Mouse (Mus musculus) hindbrain, embryonic 13.5 days (tissue): ENCODE results near the gene Fcna. TPM values are rescaled to one million over a fixed set of nuclear protein-coding genes. Genes with fewer than 3 reads are reported as not detected.

ENCODE experiments used
- ATAC-seq: fragments of 200-750 bp; cut with Nextera tagmentation; 2 replicates; pipeline ENCODE4 v1.8.0; 2017; ENCODE audit warnings: moderate TSS enrichment; ENCODE audit not compliant: low FRiP score
- H3K27ac ChIP-seq: fragments of 300-500 bp; sonication (generic); 2 replicates; pipeline ENCODE4 v1.5.1; 2015; ENCODE audit warnings: inconsistent platforms, mild to moderate bottlenecking, moderate library complexity
- H3K27me3 ChIP-seq: fragments of 300-500 bp; sonication (generic); 2 replicates; pipeline ENCODE4 v1.6.1; 2015; ENCODE audit warnings: mild to moderate bottlenecking, inconsistent platforms
- H3K36me3 ChIP-seq: fragments of 300-500 bp; sonication (generic); 2 replicates; pipeline ENCODE4 v1.6.1; 2015; ENCODE audit warnings: mild to moderate bottlenecking, inconsistent platforms
- H3K4me1 ChIP-seq: fragments of 300-500 bp; sonication (generic); replicated peaks from 2 replicates; pipeline ENCODE4 v1.6.1; 2015; ENCODE audit warnings: inconsistent platforms
- H3K4me2 ChIP-seq: fragments of 300-500 bp; sonication (generic); 2 replicates; pipeline ENCODE4 v1.6.1; 2015; ENCODE audit warnings: inconsistent platforms, mild to moderate bottlenecking, moderate library complexity
- H3K4me3 ChIP-seq: fragments of 300-500 bp; sonication (generic); 2 replicates; pipeline ENCODE4 v1.5.1; 2015; ENCODE audit warnings: mild to moderate bottlenecking, inconsistent platforms
- H3K9ac ChIP-seq: fragments of 300-500 bp; sonication (generic); 2 replicates; pipeline ENCODE4 v1.6.1; 2015; ENCODE audit warnings: mild to moderate bottlenecking, inconsistent platforms
- H3K9me3 ChIP-seq: fragments of 300-500 bp; sonication (generic); 2 replicates; pipeline ENCODE4 v1.6.1; 2016; ENCODE audit warnings: inconsistent platforms
- WGBS: fragments of 180-500 bp; shearing (Covaris S2); methylation state at CpG from one replicate; pipeline ENCODE4 v1.1.7; 2015; 5-methylcytosine and 5-hydroxymethylcytosine counted together
- polyA plus RNA-seq: library from polyadenylated mRNA; unstranded; fragments of >200 nt; fragmentation: Nextera tagmentation; extraction: Ambion mirVana; gene quantifications from 2 replicates; pipeline ENCODE4 v1.2.1, GENCODE M21; 2015

The Fcna gene
- polyA plus RNA-seq: 2.5 and 3.3 TPM in 2 replicates

GRCm38 (mm10) chr2:25627811-25628210 is at the start of gene Fcna:
Fcna (minus strand) TSS chr2:25628030.
- Histone ChIP-seq H3K9ac (no peak within 1 kb of the TSS), H3K9me3 (no peaks in the 10 kb centered on the region), H3K4me3 (no peak within 1 kb of the TSS), H3K4me1 (no peaks in the 10 kb centered on the region), H3K27me3 (0 out of 2 replicates have a peak, but pooled peaks cover 7% of the 10 kb centered on the region), H3K27ac (no peak within 1 kb of the TSS), H3K36me3 (no peaks in the 10 kb centered on the region), H3K4me2 (no peak within 1 kb of the TSS)
- no peak for ATAC-seq
- WGBS: 84% methylated on average over 6 of the region's 6 CpGs

GRCm38 (mm10) chr2:25676486-25676885 is 48.7 kb upstream of the Fcna start, which contains the start of gene Lcn6:
Lcn6 (plus strand) TSS chr2:25676786.
- 96% methylated on average over 3 of the region's 3 CpGs for WGBS
- H3K9ac ChIP-seq: no peak within 1 kb of the TSS
- no peak within 1 kb of the TSS for H3K27ac ChIP-seq
- no peak for ATAC-seq
- H3K4me2 ChIP-seq: no peak within 1 kb of the TSS
- no peaks in the 10 kb centered on the region for H3K9me3 ChIP-seq
- no peaks in the 10 kb centered on the region for H3K4me1 ChIP-seq
- H3K4me3 ChIP-seq: no peak within 1 kb of the TSS
- no peaks in the 10 kb centered on the region for H3K36me3 ChIP-seq
- no peaks in the 10 kb centered on the region for H3K27me3 ChIP-seq

GRCm38 (mm10) chr2:25666516-25666915 is 38.7 kb upstream of the Fcna start:
- Histone ChIP-seq H3K36me3 (no peaks in the 10 kb centered on the region), H3K9ac (no peak overlapping the region), H3K4me2 (no peak overlapping the region), H3K27me3 (no peaks in the 10 kb centered on the region), H3K9me3 (no peaks in the 10 kb centered on the region), H3K4me1 (no peaks in the 10 kb centered on the region), H3K4me3 (no peak overlapping the region), H3K27ac (no peak overlapping the region)
- WGBS: 74% methylated on average over 1 of the region's 1 CpGs
- ATAC-seq: no peak

DNA sequence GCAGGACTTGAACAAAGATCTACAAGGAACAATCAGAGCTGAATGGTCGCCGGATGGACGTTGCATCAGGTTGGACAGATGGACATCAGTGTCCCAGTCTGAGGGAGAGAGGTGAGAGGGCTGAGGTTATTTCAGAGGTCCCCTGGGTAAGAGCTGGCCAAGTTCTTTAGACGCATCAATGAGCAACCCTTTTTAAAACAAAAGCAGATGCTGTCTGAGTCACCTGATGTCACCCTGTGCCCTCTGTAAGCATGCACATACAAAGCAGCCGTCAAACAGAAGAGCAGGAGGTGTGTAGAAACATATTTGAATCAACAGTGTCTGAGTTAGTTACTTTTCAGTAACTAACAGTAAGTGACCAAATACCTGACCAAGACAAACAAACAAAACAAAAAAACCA is 36.3 kb upstream of the Fcna start:
- Histone ChIP-seq H3K27ac (no peak overlapping the region), H3K4me1 (no peaks in the 10 kb centered on the region), H3K36me3 (no peaks in the 10 kb centered on the region), H3K4me2 (no peak overlapping the region), H3K9ac (no peak overlapping the region), H3K4me3 (no peak overlapping the region), H3K27me3 (no peaks in the 10 kb centered on the region), H3K9me3 (no peaks in the 10 kb centered on the region)
- WGBS: 80% methylated on average over 5 of the region's 5 CpGs
- no peak for ATAC-seq

- no peaks in the 10 kb centered on the region for H3K27me3 ChIP-seq
- WGBS: 73% methylated on average over 1 of the region's 1 CpGs
- no peak overlapping the region for H3K4me2 ChIP-seq
- ATAC-seq: no peak
- no peak overlapping the region for H3K9ac ChIP-seq
- no peaks in the 10 kb centered on the region for H3K4me1 ChIP-seq
- no peak overlapping the region for H3K27ac ChIP-seq
- H3K4me3 ChIP-seq: no peak overlapping the region
- no peaks in the 10 kb centered on the region for H3K36me3 ChIP-seq
- no peaks in the 10 kb centered on the region for H3K9me3 ChIP-seq
Observed at GRCm38 (mm10) chr2:25663511-25663910, 35.7 kb upstream of the Fcna start.

DNA sequence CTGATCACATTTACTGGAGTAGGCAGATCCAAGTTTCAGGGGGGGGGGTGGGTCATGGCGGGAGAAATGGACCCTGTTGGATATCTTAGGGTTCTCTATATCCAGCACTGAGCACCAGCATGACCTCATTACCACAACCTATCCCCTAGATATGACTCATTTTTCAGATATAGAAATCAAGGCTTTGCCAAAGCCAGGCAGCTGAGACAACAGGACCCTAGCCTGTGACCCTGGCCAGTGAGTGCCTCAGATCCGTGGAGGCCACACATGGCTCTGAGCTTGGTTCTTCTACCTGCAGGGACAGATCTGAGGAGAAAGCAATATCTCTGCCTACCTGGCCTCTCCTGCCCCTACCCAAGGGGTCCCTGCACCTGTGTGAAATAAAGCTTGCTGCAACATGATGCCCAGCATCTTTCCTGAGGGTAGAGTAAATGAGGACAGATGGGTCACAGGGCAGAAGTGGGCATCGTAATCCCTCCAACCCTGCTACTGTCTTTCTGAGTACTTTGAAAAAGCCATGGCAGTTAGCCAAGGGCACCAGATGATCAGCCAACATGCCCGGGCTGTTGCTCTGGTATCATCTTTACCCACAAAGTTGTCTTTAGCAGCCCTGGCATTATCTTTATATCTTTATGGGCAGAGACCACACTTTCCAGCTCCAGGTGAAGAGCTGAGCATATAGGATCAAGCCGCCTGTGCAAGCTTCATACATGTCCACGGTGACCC is 33.6 kb upstream of the Fcna start:
- Histone ChIP-seq H3K4me1 (no peaks in the 10 kb centered on the region), H3K9me3 (no peaks in the 10 kb centered on the region), H3K4me3 (no peak overlapping the region), H3K4me2 (no peak overlapping the region), H3K9ac (no peak overlapping the region), H3K27me3 (no peaks in the 10 kb centered on the region), H3K27ac (no peak overlapping the region), H3K36me3 (no peaks in the 10 kb centered on the region)
- no peak for ATAC-seq
- WGBS: 91% methylated on average over 6 of the region's 6 CpGs

- H3K36me3 ChIP-seq: no peaks in the 10 kb centered on the region
- no peak overlapping the region for H3K4me2 ChIP-seq
- no peak overlapping the region for H3K4me3 ChIP-seq
- H3K27ac ChIP-seq: no peak overlapping the region
- no peaks in the 10 kb centered on the region for H3K4me1 ChIP-seq
- 90% methylated on average over 8 of the region's 8 CpGs for WGBS
- peaks cover 2% of the 10 kb centered on the region; the same call in 1 of the 2 replicates for H3K27me3 ChIP-seq
- H3K9me3 ChIP-seq: no peaks in the 10 kb centered on the region
- H3K9ac ChIP-seq: no peak overlapping the region
- no peak for ATAC-seq
Observed at GRCm38 (mm10) chr2:25660279-25660678, 32.4 kb upstream of the Fcna start.

DNA sequence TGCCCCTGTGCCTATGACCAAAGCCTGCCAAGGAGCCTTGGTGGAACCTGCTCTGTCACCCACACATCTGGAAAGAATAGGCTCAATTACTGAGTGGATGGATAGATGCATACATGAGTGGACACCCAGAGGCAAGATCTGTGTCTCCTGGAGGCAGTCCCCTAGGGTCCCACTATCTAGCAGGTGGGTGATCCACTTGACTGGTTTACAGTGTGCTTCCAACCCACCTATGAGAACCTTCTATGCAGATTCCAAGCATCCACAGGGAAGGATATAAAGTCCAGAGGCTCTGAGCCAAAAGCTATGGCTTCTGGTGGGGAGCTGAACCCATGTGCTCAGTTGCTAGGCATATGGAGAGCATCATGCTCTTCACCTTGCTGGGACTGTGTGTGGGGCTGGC is 29.8 kb upstream of the Fcna start, which contains the start of gene Lcn5:
Gene Lcn5, plus strand, starts transcription at position 301 of the 400 bp plus-strand sequence.
- H3K27me3 ChIP-seq: peaks cover 7% of the 10 kb centered on the region; the same call in 1 of the 2 replicates
- H3K9ac ChIP-seq: no peak within 1 kb of the TSS
- H3K9me3 ChIP-seq: no peaks in the 10 kb centered on the region
- no peak within 1 kb of the TSS for H3K4me2 ChIP-seq
- H3K27ac ChIP-seq: no peak within 1 kb of the TSS
- no peak within 1 kb of the TSS for H3K4me3 ChIP-seq
- H3K4me1 ChIP-seq: no peaks in the 10 kb centered on the region
- ATAC-seq: no peak
- no peaks in the 10 kb centered on the region for H3K36me3 ChIP-seq

- 91% methylated on average over 4 of the region's 4 CpGs for WGBS
- Histone ChIP-seq H3K9me3 (no peaks in the 10 kb centered on the region), H3K9ac (no peak overlapping the region), H3K4me1 (no peaks in the 10 kb centered on the region), H3K4me2 (no peak overlapping the region), H3K27ac (no peak overlapping the region), H3K36me3 (no peaks in the 10 kb centered on the region), H3K27me3 (peaks cover 7% of the 10 kb centered on the region; the same call in 1 of the 2 replicates), H3K4me3 (no peak overlapping the region)
- no peak for ATAC-seq
Observed at GRCm38 (mm10) chr2:25657246-25657645, 29.4 kb upstream of the Fcna start.

- no peak overlapping the region for H3K27ac ChIP-seq
- H3K4me3 ChIP-seq: no peak overlapping the region
- 89% methylated on average over 4 of the region's 4 CpGs for WGBS
- no peak for ATAC-seq
- H3K36me3 ChIP-seq: no peaks in the 10 kb centered on the region
- peaks cover 7% of the 10 kb centered on the region; the same call in 1 of the 2 replicates for H3K27me3 ChIP-seq
- H3K4me1 ChIP-seq: no peaks in the 10 kb centered on the region
- H3K4me2 ChIP-seq: no peak overlapping the region
- H3K9ac ChIP-seq: no peak overlapping the region
- no peaks in the 10 kb centered on the region for H3K9me3 ChIP-seq
Observed at GRCm38 (mm10) chr2:25656691-25657090, 28.9 kb upstream of the Fcna start.

DNA sequence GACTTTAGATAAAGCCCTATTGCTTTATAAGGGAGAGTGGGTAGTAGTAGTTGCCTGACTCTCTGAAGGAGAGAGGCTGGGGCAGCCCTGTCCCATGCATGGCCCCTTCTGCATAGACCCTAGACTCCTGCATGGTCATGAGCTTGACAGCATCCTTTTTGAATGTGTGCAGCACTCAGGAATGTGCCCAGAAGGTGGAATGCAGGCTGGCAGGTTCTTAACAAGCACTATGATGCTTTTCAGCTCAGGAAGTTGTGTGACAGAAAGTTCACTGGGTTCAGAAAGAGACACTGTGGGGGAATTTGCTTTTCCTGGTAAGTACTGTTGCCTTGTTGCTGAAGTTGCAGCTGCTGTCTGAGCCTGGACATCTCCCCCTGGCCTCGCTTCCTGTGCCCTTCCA is 26.7 kb upstream of the Fcna start:
- H3K4me1 ChIP-seq: no peaks in the 10 kb centered on the region
- H3K36me3 ChIP-seq: no peaks in the 10 kb centered on the region
- H3K9ac ChIP-seq: no peak overlapping the region
- H3K27ac ChIP-seq: no peak overlapping the region
- no peaks in the 10 kb centered on the region for H3K9me3 ChIP-seq
- H3K27me3 ChIP-seq: peaks cover 10% of the 10 kb centered on the region; the same call in 1 of the 2 replicates
- no peak overlapping the region for H3K4me2 ChIP-seq
- ATAC-seq: no peak
- WGBS: 64% methylated on average over 1 of the region's 1 CpGs
- no peak overlapping the region for H3K4me3 ChIP-seq

DNA sequence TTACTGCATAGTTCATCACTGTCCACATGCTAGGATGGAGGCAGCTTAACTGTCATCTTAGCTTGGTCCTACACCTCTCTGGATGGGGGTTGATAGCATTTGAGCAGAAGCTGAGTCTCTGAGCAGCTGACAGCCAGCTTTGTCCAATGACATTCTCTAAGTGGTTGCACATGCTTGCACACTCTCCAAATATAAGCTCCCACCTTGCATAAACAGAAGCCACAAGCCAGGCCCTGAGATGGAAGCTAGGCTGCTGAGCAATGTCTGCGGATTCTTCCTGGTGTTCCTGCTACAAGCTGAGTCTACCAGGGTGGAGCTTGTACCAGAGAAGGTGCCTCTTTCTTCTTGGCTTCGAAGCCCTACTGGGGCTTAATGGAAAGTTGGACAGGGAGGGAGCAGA is 25.1 kb upstream of the Fcna start, which contains the start of gene Lcn8:
Gene Lcn8, plus strand, starts transcription at position 219 of the 400 bp plus-strand sequence.
- H3K9ac ChIP-seq: no peak within 1 kb of the TSS
- H3K27ac ChIP-seq: no peak within 1 kb of the TSS
- H3K4me3 ChIP-seq: no peak within 1 kb of the TSS
- H3K4me2 ChIP-seq: no peak within 1 kb of the TSS
- H3K27me3 ChIP-seq: peaks cover 10% of the 10 kb centered on the region; the same call in 1 of the 2 replicates
- no peaks in the 10 kb centered on the region for H3K9me3 ChIP-seq
- H3K36me3 ChIP-seq: no peaks in the 10 kb centered on the region
- WGBS: 77% methylated on average over 2 of the region's 2 CpGs
- ATAC-seq: no peak
- no peaks in the 10 kb centered on the region for H3K4me1 ChIP-seq

DNA sequence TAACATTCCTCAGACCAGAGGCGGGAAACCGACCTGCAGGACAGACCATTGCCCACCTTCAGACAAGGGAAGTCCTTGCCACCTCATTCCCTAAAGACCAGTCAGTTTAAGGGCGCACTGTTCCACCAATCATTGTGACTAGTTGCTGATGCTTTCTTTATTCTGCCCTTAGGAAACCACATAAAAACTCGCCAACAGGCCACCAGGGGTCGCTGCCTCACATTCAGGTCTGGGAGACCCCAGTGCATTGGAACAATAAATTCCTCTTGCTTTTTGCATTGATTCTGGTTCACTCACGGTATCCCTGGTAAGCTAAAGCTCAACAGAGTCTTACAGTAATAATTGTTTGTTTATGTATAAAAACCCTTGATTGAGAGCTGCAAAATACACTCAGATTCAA is 12.1 kb upstream of the Fcna start:
- Histone ChIP-seq H3K9ac (no peak overlapping the region), H3K9me3 (no peaks in the 10 kb centered on the region), H3K4me3 (no peak overlapping the region), H3K27me3 (no peaks in the 10 kb centered on the region), H3K36me3 (no peaks in the 10 kb centered on the region), H3K4me2 (no peak overlapping the region), H3K4me1 (no peaks in the 10 kb centered on the region), H3K27ac (no peak overlapping the region)
- no peak for ATAC-seq
- 24% methylated on average over 6 of the region's 6 CpGs for WGBS
